Mouse (Mus musculus) cerebellum, adult 2 months (tissue): ENCODE results near the gene Exoc6. TPM values are rescaled to one million over a fixed set of nuclear protein-coding genes. Genes with fewer than 3 reads are reported as not detected.

Experiments
- DNase-seq, 2 experiments: peaks; one replicate each; pipeline ENCODE4 v3.0.0; 2021
- H3K27ac ChIP-seq: fragments of 200-500 bp; 2 replicates; pipeline ENCODE4 v1.5.1; 2012; ENCODE audit warnings: low read length, control low read depth, inconsistent platforms; ENCODE audit not compliant: insufficient read depth
- H3K27me3 ChIP-seq: fragments of 200-500 bp; 2 replicates; pipeline ENCODE4 v1.6.1; 2012; ENCODE audit warnings: inconsistent platforms, mild to moderate bottlenecking, low read length, moderate library complexity; ENCODE audit not compliant: control insufficient read depth, insufficient read depth
- H3K4me1 ChIP-seq: fragments of 200-500 bp; 2 replicates; pipeline ENCODE4 v1.6.1; 2011; ENCODE audit warnings: low read length; ENCODE audit not compliant: control insufficient read depth, insufficient read depth
- H3K4me3 ChIP-seq: fragments of 200-500 bp; replicated peaks from 2 replicates; pipeline ENCODE3; 2011; ENCODE audit warnings: mild to moderate bottlenecking, low read depth, low read length, control low read depth; ENCODE audit not compliant: insufficient read depth
- CTCF ChIP-seq: fragments of 200-500 bp; IDR thresholded peaks from 2 replicates; pipeline ENCODE4 v1.5.1; 2011; ENCODE audit warnings: low read depth, mild to moderate bottlenecking, control low read depth, low read length, moderate library complexity, borderline replicate concordance; ENCODE audit not compliant: insufficient read depth
- POLR2A ChIP-seq: fragments of 200-500 bp; IDR thresholded peaks from 2 replicates; pipeline ENCODE4 v1.6.1; 2011; ENCODE audit warnings: low read length, control low read depth, borderline replicate concordance; ENCODE audit not compliant: insufficient read depth
- WGBS: fragments of 180-500 bp; shearing (Covaris S2); methylation state at CpG from one replicate; pipeline ENCODE4 v1.1.7; 2018; 5-methylcytosine and 5-hydroxymethylcytosine counted together
- polyA plus RNA-seq: library from polyadenylated mRNA; depleted of rRNA; stranded (reverse); fragments of >200 nt; gene quantifications from 2 replicates; pipeline ENCODE4 v1.2.3, GENCODE M21; 2012; rRNA removed

The Exoc6 gene
- polyA plus RNA-seq, 1 experiment: 12.8 TPM

DNA sequence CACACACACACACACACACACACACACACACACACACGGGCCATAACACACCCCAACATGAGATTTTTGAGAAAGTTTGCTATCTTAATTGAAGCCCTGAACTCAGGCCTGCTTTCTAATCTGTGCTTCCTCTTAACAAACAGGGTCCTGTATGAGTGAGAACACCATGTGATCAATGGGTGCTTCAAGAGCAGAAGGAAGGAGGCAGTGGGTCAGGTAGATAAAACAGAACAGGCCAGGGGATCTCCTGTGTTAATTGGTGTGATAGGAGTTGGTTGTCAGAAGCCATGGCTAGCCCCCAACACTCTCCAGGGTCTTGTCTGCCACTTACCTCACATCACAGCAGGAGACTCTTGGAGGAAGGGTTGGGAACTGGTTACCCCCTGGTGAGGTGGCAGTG lies 165.8 kb downstream of the Exoc6 start:
- Histone ChIP-seq H3K4me1 (no peaks in the 10 kb centered on the region), H3K27ac (no peak overlapping the region), H3K27me3 (no peaks in the 10 kb centered on the region), H3K4me3 (no peak overlapping the region)
- no peak for DNase-seq
- 71% methylated on average over 1 of the region's 1 CpGs for WGBS
- TF ChIP-seq CTCF (no peak), POLR2A (no peak)

DNA sequence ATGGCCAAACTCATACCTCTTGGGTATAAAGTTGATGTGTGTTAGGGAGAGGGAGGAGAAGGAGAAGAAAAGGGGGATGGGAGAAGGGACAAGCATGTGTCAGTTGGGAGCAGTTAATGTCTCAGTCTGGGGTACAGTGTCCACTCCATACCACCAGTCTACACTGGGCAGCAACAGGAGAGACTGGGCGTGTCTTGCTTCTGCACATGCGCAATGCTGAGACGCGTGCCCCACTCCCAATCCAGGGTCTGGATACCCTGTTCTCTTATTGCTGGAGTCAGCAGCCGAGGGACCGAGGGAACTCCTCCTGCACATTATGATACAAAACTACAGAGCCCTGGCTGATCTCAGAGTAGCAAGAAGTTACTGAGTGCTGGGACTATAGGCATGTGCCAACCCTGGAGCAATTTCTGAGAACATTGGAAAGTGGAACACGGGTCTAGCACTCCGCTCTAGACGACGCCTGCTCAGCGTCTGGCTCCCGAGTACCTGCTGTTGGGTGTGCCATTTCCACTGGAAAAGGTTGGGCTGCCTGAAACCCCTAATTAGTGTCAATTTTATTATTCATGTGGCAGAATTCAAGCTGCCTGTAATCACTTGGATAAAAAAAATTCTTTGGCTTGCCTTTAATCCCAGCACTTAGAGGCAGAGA lies 166.4 kb downstream of the Exoc6 start:
- no peak for DNase-seq
- no peaks in the 10 kb centered on the region for H3K27me3 ChIP-seq
- WGBS: 77% methylated on average over 12 of the region's 12 CpGs
- H3K4me1 ChIP-seq: no peaks in the 10 kb centered on the region
- H3K27ac ChIP-seq: no peak overlapping the region
- TF ChIP-seq POLR2A (no peak), CTCF (no peak)
- H3K4me3 ChIP-seq: no peak overlapping the region

DNA sequence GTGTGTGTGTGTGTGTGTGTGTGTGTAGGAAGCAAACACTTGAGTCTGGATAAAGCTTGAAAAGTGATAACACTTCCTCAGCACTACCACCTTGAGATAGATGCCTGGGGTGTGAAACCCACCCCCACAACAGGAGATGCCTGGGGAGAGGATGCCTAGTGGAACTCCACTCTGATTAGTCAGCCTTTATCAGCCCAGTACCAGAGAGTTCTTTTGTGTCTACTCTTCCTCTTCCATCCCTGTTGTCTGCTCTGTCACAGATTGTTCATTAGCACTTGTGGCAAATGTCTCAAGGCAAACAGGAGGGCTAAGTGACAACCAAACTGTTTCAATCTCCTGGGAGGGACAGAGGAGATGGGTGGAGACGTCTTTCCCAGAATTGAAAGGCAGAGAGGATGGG lies 168.9 kb downstream of the Exoc6 start:
- Histone ChIP-seq H3K4me1 (no peaks in the 10 kb centered on the region), H3K27me3 (no peaks in the 10 kb centered on the region), H3K4me3 (no peak overlapping the region), H3K27ac (no peak overlapping the region)
- WGBS: 42% methylated on average over 1 of the region's 1 CpGs
- no peak for TF ChIP-seq CTCF
- no peak for TF ChIP-seq POLR2A
- DNase-seq: no peak

DNA sequence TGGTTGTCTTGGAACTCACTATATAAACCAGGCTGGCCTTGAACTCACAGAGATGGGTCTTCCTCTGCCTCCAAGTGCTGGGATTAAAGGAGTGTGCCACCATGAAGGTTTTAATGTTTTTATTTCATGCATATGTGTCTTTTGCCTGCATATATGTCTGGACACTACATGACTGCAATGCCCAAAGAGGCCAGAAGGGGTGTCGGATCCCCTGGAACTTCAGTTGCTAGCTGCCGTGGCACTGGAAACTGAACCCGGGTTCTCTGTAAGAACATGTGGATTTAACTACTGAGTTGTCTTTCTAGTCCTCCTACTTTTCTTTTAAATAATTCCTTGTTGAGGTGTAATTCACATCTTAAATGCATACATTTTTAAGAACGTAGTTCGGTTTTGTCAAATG lies 174.4 kb downstream of the Exoc6 start:
- WGBS: 97% methylated on average over 5 of the region's 5 CpGs
- Histone ChIP-seq H3K27ac (no peak overlapping the region), H3K4me1 (peaks cover 5% of the 10 kb centered on the region; the same call in 1 of the 2 replicates), H3K4me3 (no peak overlapping the region), H3K27me3 (no peaks in the 10 kb centered on the region)
- no peak for DNase-seq
- TF ChIP-seq POLR2A (no peak), CTCF (no peak)

GRCm38 (mm10) chr19:37726585-37726984 lies 176.4 kb downstream of the Exoc6 start:
- DNase-seq: peak in 1 of 2 experiments; percentile 40
- H3K27ac ChIP-seq: no peak overlapping the region
- no peak overlapping the region for H3K4me3 ChIP-seq
- 19% methylated on average over 7 of the region's 7 CpGs for WGBS
- peaks cover 5% of the 10 kb centered on the region; the same call in 1 of the 2 replicates for H3K4me1 ChIP-seq
- no peaks in the 10 kb centered on the region for H3K27me3 ChIP-seq
- TF ChIP-seq CTCF (no peak), POLR2A (no peak)

DNA sequence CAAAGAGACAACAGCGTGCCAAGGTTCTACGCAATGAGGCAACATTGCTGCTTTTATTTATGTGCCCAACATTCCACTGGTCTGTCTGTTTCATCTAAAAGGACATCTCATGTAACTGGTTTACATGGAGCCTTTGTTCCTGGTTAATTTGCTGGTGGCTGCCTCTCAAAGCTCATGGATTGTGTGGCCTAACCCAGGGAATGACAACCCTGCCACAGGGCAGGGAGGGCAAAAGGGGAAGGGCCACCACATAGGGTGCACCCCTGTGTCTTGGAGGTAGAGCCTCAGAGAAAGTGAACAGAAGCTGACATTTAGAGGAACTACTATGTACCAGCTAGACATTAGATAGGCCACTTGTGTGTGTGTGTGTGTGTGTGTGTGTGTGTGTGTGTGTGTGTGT lies 177.1 kb downstream of the Exoc6 start:
- WGBS: 83% methylated on average over 2 of the region's 2 CpGs
- no peak for DNase-seq
- Histone ChIP-seq H3K4me1 (peaks cover 5% of the 10 kb centered on the region; the same call in 1 of the 2 replicates), H3K4me3 (no peak overlapping the region), H3K27me3 (no peaks in the 10 kb centered on the region), H3K27ac (no peak overlapping the region)
- TF ChIP-seq POLR2A (no peak), CTCF (no peak)

Other genes with a start within 250 kb of the Exoc6 start
- 33.7 and 39.6 TPM in 2 replicates for gene Ide, start 212.6 kb upstream of the Exoc6 start, polyA plus RNA-seq
- 0.46 and 0.49 TPM in 2 replicates for gene Kif11, start 174.0 kb upstream of the Exoc6 start, polyA plus RNA-seq
- gene Hhex, start 115.6 kb upstream of the Exoc6 start, polyA plus RNA-seq: 1.7 and 1.9 TPM in 2 replicates
- gene Cyp26c1, start 135.2 kb downstream of the Exoc6 start, polyA plus RNA-seq: not detected in 2 replicates
- not detected in 2 replicates for gene Cyp26a1, start 147.4 kb downstream of the Exoc6 start, polyA plus RNA-seq